Mouse (Mus musculus) limb, embryonic 15.5 days (tissue): ENCODE measurements around the gene Dgcr6. TPM values are rescaled to one million over a fixed set of nuclear protein-coding genes. Genes with fewer than 3 reads are reported as not detected.
A peak's percentile ranks its signal among the peaks of the same experiment; 100 is the strongest.

ENCODE experiments used
- ATAC-seq: fragments of 200-750 bp; cut with Nextera tagmentation; 2 replicates; pipeline ENCODE4 v1.8.0; 2017; ENCODE audit warnings: low read depth, moderate TSS enrichment; ENCODE audit not compliant: insufficient number of reproducible peaks, low FRiP score, low TSS enrichment
- H3K27ac ChIP-seq: fragments of 300-500 bp; sonication (generic); 2 replicates; pipeline ENCODE4 v1.5.1; 2015; ENCODE audit warnings: moderate library complexity, mild to moderate bottlenecking, inconsistent platforms
- H3K27me3 ChIP-seq: fragments of 300-500 bp; sonication (generic); 2 replicates; pipeline ENCODE4 v1.6.1; 2015; ENCODE audit warnings: inconsistent platforms
- H3K36me3 ChIP-seq: fragments of 300-500 bp; sonication (generic); 2 replicates; pipeline ENCODE4 v1.6.1; 2015; ENCODE audit warnings: inconsistent platforms
- H3K4me1 ChIP-seq: fragments of 300-500 bp; sonication (generic); 2 replicates; pipeline ENCODE4 v1.6.1; 2015; ENCODE audit warnings: inconsistent platforms
- H3K4me2 ChIP-seq: fragments of 300-500 bp; sonication (generic); 2 replicates; pipeline ENCODE4 v1.6.1; 2015; ENCODE audit warnings: mild to moderate bottlenecking, inconsistent platforms
- H3K4me3 ChIP-seq: fragments of 300-500 bp; sonication (generic); 2 replicates; pipeline ENCODE4 v1.5.1; 2015; ENCODE audit warnings: mild to moderate bottlenecking, inconsistent platforms
- H3K9ac ChIP-seq: fragments of 300-500 bp; sonication (generic); 2 replicates; pipeline ENCODE4 v1.6.1; 2015; ENCODE audit warnings: inconsistent platforms
- H3K9me3 ChIP-seq: fragments of 300-500 bp; sonication (generic); 2 replicates; pipeline ENCODE4 v1.6.1; 2016; ENCODE audit warnings: inconsistent platforms
- WGBS: fragments of 180-500 bp; shearing (Covaris S2); methylation state at CpG from one replicate; pipeline ENCODE4 v1.1.7; 2015; 5-methylcytosine and 5-hydroxymethylcytosine counted together
- polyA plus RNA-seq: library from polyadenylated mRNA; unstranded; fragments of >200 nt; fragmentation: Nextera tagmentation; extraction: Ambion mirVana; gene quantifications from 2 replicates; pipeline ENCODE4 v1.2.1, GENCODE M21; 2015

Gene Dgcr6
- polyA plus RNA-seq, 1 experiment from 2014 or later, result 108 TPM

DNA sequence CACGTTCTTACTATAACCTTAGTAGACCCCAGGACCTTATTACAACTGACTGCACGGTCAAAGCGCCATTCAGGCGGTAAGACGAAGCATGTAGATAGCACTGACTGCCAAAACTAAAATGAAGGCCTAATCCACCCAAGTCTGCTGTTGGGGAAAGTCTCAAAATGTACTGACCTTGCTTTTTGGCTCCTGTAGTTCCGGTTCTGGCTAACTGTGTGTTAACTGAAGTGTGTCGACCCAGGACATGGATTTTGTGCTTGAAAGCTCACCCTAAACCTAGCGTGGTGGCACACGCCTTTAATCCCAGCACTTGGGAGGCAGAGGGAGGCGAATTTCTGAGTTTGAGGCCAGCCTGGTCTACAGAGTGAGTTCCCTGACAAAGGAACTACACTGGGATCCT, 7.7 kb upstream of the Dgcr6 start:
- Histone ChIP-seq H3K4me3 (no peak overlapping the region), H3K9me3 (no peaks in the 10 kb centered on the region), H3K4me2 (no peak overlapping the region), H3K27me3 (peaks cover 10% of the 10 kb centered on the region; the same call in 1 of the 2 replicates), H3K36me3 (no peaks in the 10 kb centered on the region), H3K4me1 (no peaks in the 10 kb centered on the region), H3K27ac (no peak overlapping the region), H3K9ac (no peak overlapping the region)
- no peak for ATAC-seq
- 80% methylated on average over 10 of the region's 10 CpGs for WGBS

DNA sequence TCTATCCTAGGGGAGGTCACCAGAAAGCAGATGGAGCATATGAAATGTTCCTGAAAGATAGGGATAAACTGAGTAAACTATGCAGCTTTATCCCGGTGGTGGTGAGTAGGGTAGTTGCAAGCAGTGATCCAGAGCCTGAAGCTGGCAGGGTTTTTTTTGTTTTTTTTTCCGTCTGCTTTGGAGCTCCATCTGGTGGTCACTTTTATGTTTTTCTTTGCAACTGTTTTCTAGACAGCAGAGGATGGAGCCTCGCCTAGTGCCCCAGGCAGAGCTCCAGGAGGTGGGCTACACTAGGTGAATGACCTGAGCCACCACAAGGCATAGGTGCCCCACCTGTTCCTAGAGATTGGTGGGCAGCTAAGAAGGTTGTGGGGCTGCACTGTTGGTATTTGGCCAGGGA, 5.0 kb upstream of the Dgcr6 start:
- H3K4me3 ChIP-seq, result no peak overlapping the region
- H3K27ac ChIP-seq, result no peak overlapping the region
- 0 out of 2 replicates have a peak, but pooled peaks cover 14% of the 10 kb centered on the region for H3K27me3 ChIP-seq
- 0% methylated on average over 3 of the region's 3 CpGs for WGBS
- no peak for ATAC-seq
- H3K4me2 ChIP-seq, result no peak overlapping the region
- H3K9me3 ChIP-seq, result no peaks in the 10 kb centered on the region
- H3K9ac ChIP-seq, result no peak overlapping the region
- H3K4me1 ChIP-seq, result peaks cover under 1% of the 10 kb centered on the region; the same call in 1 of the 2 replicates
- no peaks in the 10 kb centered on the region for H3K36me3 ChIP-seq

DNA sequence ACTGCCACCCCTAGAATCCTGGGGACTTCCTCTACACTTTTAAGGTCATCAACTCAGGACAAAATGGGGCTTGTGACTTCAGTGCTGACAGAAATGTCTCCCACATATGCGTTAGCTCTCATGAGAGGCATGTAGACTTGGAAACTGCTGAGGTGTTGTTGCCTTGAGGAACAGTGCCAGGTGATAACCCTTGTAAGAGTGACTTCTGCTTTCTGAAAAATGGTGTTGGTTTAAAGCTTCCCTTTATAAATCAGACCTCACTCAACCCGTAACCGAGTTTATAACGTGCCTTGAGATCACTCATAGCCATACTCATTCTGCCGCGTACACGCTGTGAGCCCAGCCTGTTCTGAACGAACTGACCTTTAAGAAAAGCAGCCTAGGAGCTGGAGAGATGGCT, 4.6 kb upstream of the Dgcr6 start:
- no peak overlapping the region for H3K4me3 ChIP-seq
- no peak overlapping the region for H3K27ac ChIP-seq
- H3K4me1 ChIP-seq, result peaks cover 2% of the 10 kb centered on the region; the same call in 1 of the 2 replicates
- ATAC-seq, result no peak
- 0 out of 2 replicates have a peak, but pooled peaks cover 14% of the 10 kb centered on the region for H3K27me3 ChIP-seq
- no peak overlapping the region for H3K4me2 ChIP-seq
- no peak overlapping the region for H3K9ac ChIP-seq
- no peaks in the 10 kb centered on the region for H3K36me3 ChIP-seq
- H3K9me3 ChIP-seq, result no peaks in the 10 kb centered on the region
- 68% methylated on average over 8 of the region's 8 CpGs for WGBS

DNA sequence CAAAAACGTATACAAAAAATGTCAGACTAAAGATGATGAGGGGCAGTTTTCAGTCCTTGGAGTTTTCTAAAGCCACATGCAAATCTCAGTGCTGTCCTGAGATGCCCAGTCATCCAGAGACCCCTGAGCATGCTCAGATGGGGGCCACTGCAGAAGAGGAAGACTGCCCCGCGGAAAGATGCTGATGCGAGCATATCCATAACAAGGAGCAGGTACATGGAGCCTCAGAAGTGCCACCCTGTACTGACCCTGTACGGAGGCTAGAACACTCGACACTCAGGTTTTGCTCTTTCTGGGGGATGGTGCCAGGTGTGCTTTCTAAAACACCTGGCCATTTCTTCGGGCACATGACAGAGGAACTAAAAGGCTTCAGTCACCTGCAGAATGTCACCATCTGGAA, 338 bp upstream of the Dgcr6 start:
- Histone ChIP-seq H3K9me3 (no peaks in the 10 kb centered on the region), H3K4me1 (peaks cover 2% of the 10 kb centered on the region; the same call in 1 of the 2 replicates), H3K4me3 (no peak overlapping the region), H3K27me3 (0 out of 2 replicates have a peak, but pooled peaks cover 9% of the 10 kb centered on the region), H3K36me3 (no peaks in the 10 kb centered on the region), H3K27ac (no peak overlapping the region), H3K4me2 (no peak overlapping the region), H3K9ac (no peak overlapping the region)
- 52% methylated on average over 7 of the region's 7 CpGs for WGBS
- ATAC-seq, result no peak

DNA sequence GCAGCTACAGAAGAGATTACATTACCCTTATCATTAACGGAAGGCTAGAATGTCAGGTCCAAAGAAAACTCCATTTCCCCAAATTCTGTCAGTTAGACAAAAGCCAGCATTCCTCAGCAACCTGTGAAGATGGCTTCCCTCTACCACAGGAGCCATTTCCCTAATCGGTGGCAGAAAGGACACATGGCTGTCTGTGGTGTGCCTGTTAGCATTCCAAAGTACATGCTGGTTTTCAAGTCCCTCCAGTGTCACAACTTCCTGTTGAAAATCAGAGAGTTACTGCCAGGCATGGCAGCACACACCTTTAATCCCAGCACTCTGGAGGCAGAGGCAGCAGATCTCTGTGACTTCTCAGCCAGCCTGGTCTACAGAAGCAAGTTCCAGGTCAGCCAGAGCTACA, 3.6 kb downstream of the Dgcr6 start:
- Histone ChIP-seq H3K9ac (no peak overlapping the region), H3K4me1 (peaks cover 2% of the 10 kb centered on the region; the same call in 1 of the 2 replicates), H3K27me3 (0 out of 2 replicates have a peak, but pooled peaks cover 1% of the 10 kb centered on the region), H3K36me3 (no peaks in the 10 kb centered on the region), H3K27ac (no peak overlapping the region), H3K4me3 (no peak overlapping the region), H3K9me3 (no peaks in the 10 kb centered on the region), H3K4me2 (no peak overlapping the region)
- 55% methylated on average over 2 of the region's 2 CpGs for WGBS
- no peak for ATAC-seq

DNA sequence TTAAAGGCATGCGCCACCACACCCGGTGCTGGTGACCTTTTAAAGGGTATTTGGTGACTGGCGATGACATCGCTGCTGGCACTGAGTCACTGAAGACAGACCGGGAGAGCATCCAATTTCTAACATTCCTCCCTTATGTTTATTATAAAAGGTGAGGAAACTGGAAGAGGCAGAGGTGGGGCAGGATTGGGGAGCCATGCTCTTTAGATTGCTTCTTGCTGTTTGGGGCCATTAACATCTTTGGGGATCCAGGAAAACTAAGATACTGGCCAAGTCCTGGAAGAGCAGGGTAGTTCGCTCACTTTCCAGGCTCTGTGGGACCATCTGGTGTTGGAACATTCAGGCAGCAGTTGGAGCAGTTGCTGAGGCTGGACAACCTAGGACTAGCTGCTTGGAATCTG, 5.7 kb downstream of the Dgcr6 start:
- no peak for ATAC-seq
- no peaks in the 10 kb centered on the region for H3K4me1 ChIP-seq

DNA sequence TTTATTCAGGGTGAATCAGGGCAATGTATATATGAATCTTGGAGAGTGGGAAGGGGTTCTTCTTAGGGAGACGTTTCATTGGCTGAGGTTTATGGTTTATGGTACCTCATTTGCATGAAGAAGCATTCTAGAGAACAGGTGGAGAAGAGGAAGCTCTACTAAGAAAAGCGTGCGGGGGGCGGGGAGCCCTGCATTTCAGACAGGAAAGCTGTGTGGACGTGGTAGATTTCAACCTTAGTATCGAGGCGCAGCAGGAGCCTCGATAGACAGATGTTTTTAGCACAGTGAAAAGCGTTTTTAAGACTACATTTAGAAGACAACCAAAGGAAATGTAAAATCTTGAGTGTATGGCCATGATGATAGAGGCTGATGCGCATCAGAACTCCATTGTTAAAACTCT, 6.6 kb downstream of the Dgcr6 start:
- H3K4me1 ChIP-seq, result no peaks in the 10 kb centered on the region
- WGBS, result 68% methylated on average over 10 of the region's 10 CpGs
- H3K27ac ChIP-seq, result no peak overlapping the region
- H3K9ac ChIP-seq, result no peak overlapping the region
- no peak for ATAC-seq
- no peaks in the 10 kb centered on the region for H3K9me3 ChIP-seq
- H3K36me3 ChIP-seq, result no peaks in the 10 kb centered on the region
- no peak overlapping the region for H3K4me3 ChIP-seq
- H3K27me3 ChIP-seq, result no peaks in the 10 kb centered on the region; the same call in 1 of the 2 replicates
- no peak overlapping the region for H3K4me2 ChIP-seq

More for the DNA sequence above, 5.7 kb downstream of the Dgcr6 start:
- Histone ChIP-seq H3K9me3 (no peaks in the 10 kb centered on the region), H3K4me2 (no peak overlapping the region), H3K27me3 (no peaks in the 10 kb centered on the region; the same call in 1 of the 2 replicates), H3K27ac (no peak overlapping the region), H3K36me3 (no peaks in the 10 kb centered on the region), H3K4me3 (no peak overlapping the region), H3K9ac (no peak overlapping the region)
- 72% methylated on average over 6 of the region's 6 CpGs for WGBS

DNA sequence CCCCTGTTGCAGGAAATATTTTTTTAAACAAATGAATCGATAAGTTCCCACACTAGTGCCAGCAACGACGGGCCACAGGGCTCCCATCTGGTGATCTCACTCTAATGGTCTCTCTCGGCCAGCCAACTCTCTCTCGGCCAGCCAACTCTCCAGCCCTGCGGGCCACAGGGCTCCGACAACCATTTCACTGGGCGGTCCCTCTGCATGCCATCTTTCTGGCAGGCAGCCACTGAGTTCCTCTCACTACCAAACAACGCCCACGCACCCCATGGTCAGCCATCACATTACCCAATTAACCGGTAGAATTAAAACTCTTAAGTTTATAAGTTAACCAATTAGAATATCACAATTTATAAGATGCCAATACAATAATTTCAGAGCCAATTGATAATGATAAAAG, 8.5 kb downstream of the Dgcr6 start:
- H3K27ac ChIP-seq, result no peak overlapping the region
- H3K9ac ChIP-seq, result no peak overlapping the region
- no peak for ATAC-seq
- no peaks in the 10 kb centered on the region for H3K36me3 ChIP-seq
- no peak overlapping the region for H3K4me3 ChIP-seq
- no peaks in the 10 kb centered on the region; the same call in 1 of the 2 replicates for H3K27me3 ChIP-seq
- H3K4me1 ChIP-seq, result no peaks in the 10 kb centered on the region
- H3K4me2 ChIP-seq, result no peak overlapping the region
- no peaks in the 10 kb centered on the region for H3K9me3 ChIP-seq
- 80% methylated on average over 11 of the region's 11 CpGs for WGBS

DNA sequence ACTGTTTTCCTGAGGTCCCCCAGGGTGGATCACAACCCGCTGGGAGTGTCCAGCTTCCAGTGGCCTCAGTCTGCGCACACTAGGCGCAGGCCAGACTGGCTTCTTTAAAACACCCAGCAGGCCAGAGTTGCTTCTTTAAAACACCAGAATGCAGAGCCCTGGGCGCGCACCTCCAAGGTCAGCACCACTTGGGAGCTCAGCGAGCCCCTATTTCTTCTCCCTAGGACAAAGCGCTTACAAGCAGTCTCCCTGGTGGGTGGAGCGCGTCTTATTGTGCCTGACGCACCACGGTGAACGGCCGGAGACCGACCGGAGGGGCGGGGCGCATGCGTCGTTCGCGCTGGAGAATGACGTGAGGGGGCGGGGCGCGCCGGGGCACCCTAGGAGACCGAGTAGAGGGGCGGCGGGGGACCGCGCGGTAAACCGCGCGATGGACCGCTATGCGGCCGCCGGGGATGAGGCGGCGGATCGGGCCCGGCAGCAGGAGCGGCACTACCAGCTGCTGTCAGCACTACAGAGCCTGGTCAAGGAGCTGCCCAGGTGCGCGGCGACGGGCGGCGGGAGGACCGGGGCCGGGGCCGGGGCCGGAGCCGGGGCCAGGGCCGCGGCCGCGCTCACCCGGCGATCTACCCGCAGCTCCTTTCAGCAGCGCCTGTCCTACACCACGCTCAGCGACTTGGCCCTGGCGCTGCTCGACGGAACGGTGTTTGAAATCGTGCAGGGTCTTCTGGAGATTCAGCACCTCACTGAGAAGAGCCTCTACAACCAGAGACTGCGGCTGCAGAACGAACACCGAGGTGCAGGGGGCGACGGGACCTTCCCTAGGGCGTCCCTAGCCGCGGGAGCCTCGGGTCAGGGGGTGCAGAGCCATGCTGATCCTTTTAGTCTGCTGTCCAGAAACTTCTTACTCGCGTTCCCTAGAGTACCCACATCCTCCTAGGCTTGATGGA, 13.7 kb downstream of the Dgcr6 start:
- Histone ChIP-seq H3K27me3 (no peaks in the 10 kb centered on the region; the same call in 1 of the 2 replicates), H3K4me1 (peaks cover 10% of the 10 kb centered on the region), H3K4me2 (peak overlapping the region; percentile 68), H3K36me3 (peaks cover 32% of the 10 kb centered on the region), H3K9me3 (no peaks in the 10 kb centered on the region), H3K4me3 (peak overlapping the region; percentile 88), H3K9ac (peak overlapping the region; percentile 94), H3K27ac (peak overlapping the region; percentile 91)
- under 1% methylated on average over 81 of the region's 81 CpGs for WGBS
- ATAC-seq, result peak; percentile 94

DNA sequence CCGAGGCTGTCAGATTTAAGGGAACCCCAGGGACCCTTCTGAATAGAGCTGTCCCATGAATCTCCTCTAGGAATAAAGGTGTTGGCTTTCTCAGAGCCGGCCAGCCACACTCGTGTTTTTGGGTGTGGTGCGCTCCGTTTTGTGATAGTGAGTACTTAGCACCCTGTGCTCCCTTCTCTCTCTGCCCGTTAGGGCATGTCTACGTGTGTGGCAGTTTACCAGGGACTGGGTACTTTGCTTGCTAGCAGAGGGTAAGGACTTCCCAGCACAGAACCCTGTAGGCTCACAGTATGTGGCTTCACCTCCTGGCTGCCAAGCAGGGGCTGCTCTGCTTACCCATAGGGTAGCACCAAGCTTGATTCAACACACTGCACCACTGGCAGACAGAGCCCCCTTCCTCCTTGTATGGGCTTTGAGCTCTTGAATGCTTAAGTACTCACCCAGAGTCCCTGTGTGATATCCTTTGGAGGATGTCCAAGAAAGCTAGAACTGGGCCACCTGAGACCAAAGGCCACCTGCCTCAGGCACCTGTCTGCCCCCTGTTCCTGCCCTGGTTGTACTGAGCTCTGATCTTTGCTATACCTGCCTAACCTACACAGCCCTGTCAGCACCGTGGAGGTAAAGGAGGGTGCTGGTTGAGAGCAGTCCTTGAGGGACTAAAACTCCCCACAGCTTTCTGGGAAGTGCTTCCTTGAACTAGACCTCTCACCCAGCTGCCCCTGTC, 16.2 kb downstream of the Dgcr6 start:
- Histone ChIP-seq H3K9ac (no peak overlapping the region), H3K4me1 (peaks cover 10% of the 10 kb centered on the region), H3K4me3 (no peak overlapping the region), H3K4me2 (no peak overlapping the region), H3K27ac (no peak overlapping the region), H3K9me3 (no peaks in the 10 kb centered on the region), H3K27me3 (no peaks in the 10 kb centered on the region), H3K36me3 (peaks cover 44% of the 10 kb centered on the region)
- no peak for ATAC-seq
- 82% methylated on average over 8 of the region's 8 CpGs for WGBS

DNA sequence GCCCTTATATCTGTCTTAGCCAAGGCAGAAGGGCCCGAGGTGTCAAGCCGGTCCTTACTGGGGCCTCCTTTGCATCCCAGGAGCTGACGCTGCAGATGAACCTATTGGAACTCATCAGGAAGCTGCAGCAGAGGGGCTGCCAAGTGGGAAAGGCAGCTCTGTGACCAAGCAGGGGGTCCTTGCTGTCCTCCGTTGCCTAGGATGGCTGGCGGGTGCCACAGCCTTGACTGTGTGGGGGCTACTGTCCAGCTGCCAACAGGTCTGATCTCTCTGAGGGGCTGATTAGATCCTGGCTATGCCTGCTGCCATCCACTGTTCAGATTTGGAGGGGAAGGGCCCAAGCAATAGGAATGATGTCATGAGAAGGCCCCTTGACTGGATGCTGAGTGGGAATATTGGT, 18.1 kb downstream of the Dgcr6 start:
- Histone ChIP-seq H3K4me1 (peaks cover 10% of the 10 kb centered on the region), H3K4me2 (no peak overlapping the region), H3K36me3 (peaks cover 44% of the 10 kb centered on the region), H3K9me3 (no peaks in the 10 kb centered on the region), H3K27me3 (no peaks in the 10 kb centered on the region), H3K9ac (no peak overlapping the region), H3K27ac (no peak overlapping the region), H3K4me3 (no peak overlapping the region)
- WGBS, result 86% methylated on average over 5 of the region's 5 CpGs
- ATAC-seq, result no peak

DNA sequence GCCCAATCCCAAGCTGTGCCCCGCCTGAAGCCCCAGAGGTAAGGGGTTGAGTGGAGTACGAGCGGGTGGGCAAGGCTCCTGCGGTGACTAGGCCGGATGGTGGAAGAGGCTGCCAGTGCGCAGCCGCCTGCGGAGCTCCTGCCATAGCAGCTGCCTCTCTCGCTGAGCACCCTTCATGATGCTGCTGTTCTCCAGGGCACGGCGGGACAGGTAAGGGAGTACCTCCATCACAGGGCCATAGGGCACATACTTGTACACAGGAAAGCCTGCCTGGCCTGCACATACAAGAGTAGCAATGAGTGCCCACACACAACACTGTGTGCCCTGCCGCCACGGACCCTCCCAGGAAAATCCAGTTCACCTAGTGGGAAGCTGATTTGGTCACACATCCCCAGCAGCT, 19.4 kb downstream of the Dgcr6 start:
- Histone ChIP-seq H3K9ac (no peak overlapping the region), H3K4me1 (peaks cover 6% of the 10 kb centered on the region), H3K27ac (no peak overlapping the region), H3K9me3 (no peaks in the 10 kb centered on the region), H3K4me3 (no peak overlapping the region), H3K36me3 (peaks cover 44% of the 10 kb centered on the region), H3K27me3 (no peaks in the 10 kb centered on the region), H3K4me2 (no peak overlapping the region)
- 92% methylated on average over 13 of the region's 13 CpGs for WGBS
- ATAC-seq, result no peak
